Mouse (Mus musculus) ES-Bruce4 (cell line): Measurements from ENCODE around the gene Asl.

ENCODE experiments used
- CTCF ChIP-seq: IDR thresholded peaks from one replicate; pipeline ENCODE4 v1.8.1; 2011; ENCODE audit warnings: low read depth, low read length
- EP300 ChIP-seq: IDR thresholded peaks from 2 replicates; pipeline ENCODE4 v1.6.1; 2011; ENCODE audit warnings: low read depth, low read length; ENCODE audit not compliant: insufficient read depth
- POLR2A ChIP-seq: IDR thresholded peaks from one replicate; pipeline ENCODE4 v1.8.1; 2011; ENCODE audit warnings: low read length; ENCODE audit not compliant: insufficient read depth

- no peak for TF ChIP-seq CTCF
- no peak for TF ChIP-seq POLR2A
- TF ChIP-seq EP300 = no peak
These were observed 60.6 kb downstream of the Asl start for GRCm38 (mm10) chr5:129968417-129968816.
